Mouse (Mus musculus): ENCODE results near the gene Pitpnm3. TPM values are rescaled to one million over a fixed set of nuclear protein-coding genes. Genes with fewer than 3 reads are reported as not detected.

Pitpnm3 gene
- polyA plus RNA-seq, 1 experiment from 2014 or later: 0.01 TPM

DNA sequence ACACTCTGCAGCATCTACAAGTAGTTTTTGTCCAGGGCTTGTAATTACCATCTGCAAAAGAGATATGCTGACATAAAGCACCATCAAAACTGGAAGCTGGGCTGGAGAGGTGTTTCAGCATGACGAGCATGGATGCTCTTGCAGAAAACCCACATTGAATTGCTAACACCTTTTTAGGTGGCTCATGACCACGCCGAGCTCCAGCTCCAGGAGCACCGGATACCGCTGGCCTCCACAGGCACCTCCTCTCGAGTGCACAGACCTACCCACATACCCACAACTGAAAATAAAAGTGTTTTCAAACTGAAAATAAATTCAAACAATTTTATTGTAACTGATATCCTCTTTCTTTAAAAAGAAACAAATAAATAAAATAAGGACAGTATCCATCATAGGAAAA lies 135.4 kb downstream of the Pitpnm3 start:
- H3K4me1 ChIP-seq (ENCODE audit: control insufficient read depth, low read depth, low read length): no peaks in the 10 kb centered on the region
- H3K27ac ChIP-seq (ENCODE audit: low read length): no peak overlapping the region
- ATAC-seq (ENCODE audit: low read depth): no peak
- H3K4me3 ChIP-seq (ENCODE audit: low read depth, low read length): no peak overlapping the region
- H3K27me3 ChIP-seq (ENCODE audit: control insufficient read depth, insufficient read depth, low read depth, low read length): no peaks in the 10 kb centered on the region
- no peak overlapping the region for H3K4me2 ChIP-seq (ENCODE audit: low read depth, low read length)
- no peaks in the 10 kb centered on the region for H3K36me3 ChIP-seq (ENCODE audit: control insufficient read depth, insufficient read depth)
- WGBS (ENCODE audit: insufficient replicate concordance): 52% methylated on average over 6 of the region's 6 CpGs
- H3K9ac ChIP-seq (ENCODE audit: low read depth, low read length): no peak overlapping the region
- no peaks in the 10 kb centered on the region for H3K9me3 ChIP-seq (replicated peaks; ENCODE audit: control insufficient read depth, low read length)

Other genes with a start within 250 kb of the Pitpnm3 start
- gene Aipl1, start 98.3 kb downstream of the Pitpnm3 start, polyA plus RNA-seq (2015; fragmentation: Nextera tagmentation; extraction: Ambion mirVana): 0.09 and 0.12 TPM in 2 replicates
- 16.2 and 16.5 TPM in 2 replicates for gene Pimreg, start 93.7 kb downstream of the Pitpnm3 start, polyA plus RNA-seq (2015; fragmentation: Nextera tagmentation; extraction: Ambion mirVana)
- gene Gm43951, start 71.1 kb upstream of the Pitpnm3 start, polyA plus RNA-seq (2015; fragmentation: Nextera tagmentation; extraction: Ambion mirVana): not detected in 2 replicates
- 2.2 and 2.6 TPM in 2 replicates for gene 4933427D14Rik, start 71.7 kb upstream of the Pitpnm3 start, polyA plus RNA-seq (2015; fragmentation: Nextera tagmentation; extraction: Ambion mirVana)
- gene Txndc17, start 71.8 kb upstream of the Pitpnm3 start, polyA plus RNA-seq (2015; fragmentation: Nextera tagmentation; extraction: Ambion mirVana): 66.4 and 68.5 TPM in 2 replicates
- 10.6 and 11.1 TPM in 2 replicates for gene Med31, start 79.8 kb upstream of the Pitpnm3 start, polyA plus RNA-seq (2015; fragmentation: Nextera tagmentation; extraction: Ambion mirVana)
- gene Slc13a5, start 131.4 kb upstream of the Pitpnm3 start, polyA plus RNA-seq (2015; fragmentation: Nextera tagmentation; extraction: Ambion mirVana): not detected in 2 replicates
- 2.7 and 3.4 TPM in 2 replicates for gene Xaf1, start 165.9 kb upstream of the Pitpnm3 start, polyA plus RNA-seq (2015; fragmentation: Nextera tagmentation; extraction: Ambion mirVana)
- not detected in 2 replicates for gene Fbxo39, start 178.7 kb upstream of the Pitpnm3 start, polyA plus RNA-seq (2015; fragmentation: Nextera tagmentation; extraction: Ambion mirVana)
- not detected in 2 replicates for gene Tekt1, start 226.7 kb upstream of the Pitpnm3 start, polyA plus RNA-seq (2015; fragmentation: Nextera tagmentation; extraction: Ambion mirVana)